Mouse (Mus musculus) limb, embryonic 14.5 days (tissue): Measurements from ENCODE around the gene Arl3. TPM values are rescaled to one million over a fixed set of nuclear protein-coding genes. Genes with fewer than 3 reads are reported as not detected.

Experiments used
- ATAC-seq: fragments of 200-750 bp; cut with Nextera tagmentation; 2 replicates; pipeline ENCODE4 v1.8.0; 2017; ENCODE audit warnings: low read depth, moderate number of reproducible peaks, moderate TSS enrichment; ENCODE audit not compliant: low FRiP score
- DNase-seq: peaks from one replicate; pipeline ENCODE4 v3.0.0-alpha.2; 2015; ENCODE audit warnings: low spot score
- H3K27ac ChIP-seq: fragments of 300-500 bp; sonication (generic); replicated peaks from 2 replicates; pipeline ENCODE4 v1.5.1; 2014; ENCODE audit warnings: low read depth, mild to moderate bottlenecking, low read length, moderate library complexity, mixed read lengths
- H3K27me3 ChIP-seq: fragments of 300-500 bp; sonication (generic); 2 replicates; pipeline ENCODE4 v1.6.1; 2014; ENCODE audit warnings: low read length, mixed read lengths; ENCODE audit not compliant: control insufficient read depth, insufficient read depth
- H3K36me3 ChIP-seq: fragments of 300-500 bp; sonication (generic); 2 replicates; pipeline ENCODE4 v1.6.1; 2014; ENCODE audit warnings: mild to moderate bottlenecking, low read length, moderate library complexity, mixed read lengths; ENCODE audit not compliant: control insufficient read depth, insufficient read depth
- H3K4me1 ChIP-seq: fragments of 300-500 bp; sonication (generic); 2 replicates; pipeline ENCODE4 v1.6.1; 2014; ENCODE audit warnings: antibody characterized with exemption, low read length, mixed read lengths; ENCODE audit not compliant: control insufficient read depth, insufficient read depth
- H3K4me2 ChIP-seq: fragments of 300-500 bp; sonication (generic); replicated peaks from 2 replicates; pipeline ENCODE4 v1.6.1; 2014; ENCODE audit warnings: low read depth, mild to moderate bottlenecking, low read length, moderate library complexity; ENCODE audit not compliant: severe bottlenecking
- H3K4me3 ChIP-seq: fragments of 300-500 bp; sonication (generic); replicated peaks from 2 replicates; pipeline ENCODE4 v1.5.1; 2014; ENCODE audit warnings: low read length
- H3K9ac ChIP-seq: fragments of 300-500 bp; sonication (generic); 2 replicates; pipeline ENCODE4 v1.6.1; 2014; ENCODE audit warnings: mild to moderate bottlenecking, low read depth, low read length, moderate library complexity; ENCODE audit not compliant: severe bottlenecking
- H3K9me3 ChIP-seq: fragments of 300-500 bp; sonication (generic); 2 replicates; pipeline ENCODE4 v1.6.1; 2016; ENCODE audit warnings: low read length; ENCODE audit not compliant: control insufficient read depth
- POLR2A ChIP-seq: fragments of 200-500 bp; IDR thresholded peaks from 2 replicates; pipeline ENCODE4 v1.8.0; 2012; ENCODE audit warnings: inconsistent platforms, mild to moderate bottlenecking, moderate library complexity, borderline replicate concordance; ENCODE audit not compliant: insufficient read depth, insufficient read length; ENCODE audit errors: extremely low read depth
- WGBS: fragments of 180-500 bp; shearing (Covaris S2); extraction: QIAGEN DNeasy Blood & Tissue Kit; methylation state at CpG from one replicate; pipeline ENCODE4 v1.1.7; 2014; 5-methylcytosine and 5-hydroxymethylcytosine counted together
- polyA plus RNA-seq, 2 experiments: library from polyadenylated mRNA; depleted of rRNA in 1 of 2; stranded (reverse) in 1 of 2; unstranded in 1 of 2; fragments of >200 nt; fragmentation: Nextera tagmentation in 1 of 2; extraction: Ambion mirVana in 1 of 2; gene quantifications; 2 replicates each; pipeline versions ENCODE4 v1.2.1 to v1.2.3; 2012 to 2014

Gene Arl3
- polyA plus RNA-seq, 2 experiments = 87.2 to 120 TPM

DNA sequence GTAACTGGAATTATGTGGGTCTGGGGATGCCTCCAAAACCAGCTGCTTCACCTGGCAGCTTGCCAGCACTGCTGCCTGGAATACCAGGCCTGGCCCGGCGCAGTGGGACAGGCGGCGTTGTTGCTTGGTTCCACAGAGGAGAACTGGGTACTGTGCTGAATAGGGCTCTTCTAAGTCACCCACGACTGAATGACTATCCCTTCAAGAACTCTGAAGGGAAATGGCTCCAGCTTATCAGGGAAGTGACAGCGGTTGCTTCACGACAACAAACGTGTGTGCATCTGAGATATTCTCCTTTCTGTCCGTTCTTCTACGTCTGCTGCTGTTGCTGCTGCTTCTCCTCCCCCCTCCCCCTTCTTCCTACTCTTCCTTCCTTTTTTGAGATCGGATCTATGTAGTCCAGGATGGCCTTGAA is 19.4 kb downstream of the Arl3 start:
- H3K36me3 ChIP-seq = peaks cover 55% of the 10 kb centered on the region
- ATAC-seq (no peak), DNase-seq (peak; percentile 42)

DNA sequence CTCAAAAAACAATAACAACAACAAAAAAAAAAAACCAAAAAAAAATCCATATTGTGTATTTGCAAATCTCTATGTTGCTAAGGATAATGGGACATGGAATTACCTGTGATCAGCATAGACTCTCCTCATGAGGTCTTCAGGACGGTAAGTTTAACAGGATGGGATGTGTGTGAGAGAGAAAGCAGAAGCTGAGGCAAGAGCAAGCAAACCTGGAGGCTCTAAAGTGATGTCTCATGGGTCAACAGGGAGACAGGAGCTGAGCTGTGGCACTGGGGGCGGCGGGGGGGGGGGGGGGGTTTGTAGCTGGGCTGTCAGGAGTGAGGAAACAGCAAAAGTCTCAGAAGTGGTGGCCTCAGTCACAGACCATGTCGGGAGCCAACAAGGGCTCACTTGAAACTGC is 20.5 kb downstream of the Arl3 start:
- Histone ChIP-seq H3K4me1 (no peaks in the 10 kb centered on the region), H3K36me3 (peaks cover 55% of the 10 kb centered on the region), H3K27ac (no peak overlapping the region), H3K9me3 (no peaks in the 10 kb centered on the region), H3K27me3 (no peaks in the 10 kb centered on the region), H3K4me3 (no peak overlapping the region), H3K9ac (no peak overlapping the region), H3K4me2 (no peak overlapping the region)
- no peak for TF ChIP-seq POLR2A
- ATAC-seq = no peak
- no peak for DNase-seq
- 91% methylated on average over 3 of the region's 4 CpGs for WGBS

More for the DNA sequence above, 19.4 kb downstream of the Arl3 start:
- no peak overlapping the region for H3K9ac ChIP-seq
- H3K4me1 ChIP-seq = no peaks in the 10 kb centered on the region
- 75% methylated on average over 11 of the region's 11 CpGs for WGBS
- no peaks in the 10 kb centered on the region for H3K27me3 ChIP-seq
- H3K4me2 ChIP-seq = no peak overlapping the region
- no peak overlapping the region for H3K27ac ChIP-seq
- no peak overlapping the region for H3K4me3 ChIP-seq
- TF ChIP-seq POLR2A = no peak
- H3K9me3 ChIP-seq = no peaks in the 10 kb centered on the region

- Histone ChIP-seq H3K4me3 (no peak overlapping the region), H3K4me2 (no peak overlapping the region), H3K27ac (no peak overlapping the region), H3K27me3 (no peaks in the 10 kb centered on the region), H3K36me3 (peaks cover 54% of the 10 kb centered on the region), H3K9ac (no peak overlapping the region), H3K9me3 (no peaks in the 10 kb centered on the region), H3K4me1 (no peaks in the 10 kb centered on the region)
- no peak for TF ChIP-seq POLR2A
- DNase-seq (no peak), ATAC-seq (no peak)
- 94% methylated on average over 4 of the region's 4 CpGs for WGBS
Observed at GRCm38 (mm10) chr19:46550385-46550784, 22.6 kb downstream of the Arl3 start.

DNA sequence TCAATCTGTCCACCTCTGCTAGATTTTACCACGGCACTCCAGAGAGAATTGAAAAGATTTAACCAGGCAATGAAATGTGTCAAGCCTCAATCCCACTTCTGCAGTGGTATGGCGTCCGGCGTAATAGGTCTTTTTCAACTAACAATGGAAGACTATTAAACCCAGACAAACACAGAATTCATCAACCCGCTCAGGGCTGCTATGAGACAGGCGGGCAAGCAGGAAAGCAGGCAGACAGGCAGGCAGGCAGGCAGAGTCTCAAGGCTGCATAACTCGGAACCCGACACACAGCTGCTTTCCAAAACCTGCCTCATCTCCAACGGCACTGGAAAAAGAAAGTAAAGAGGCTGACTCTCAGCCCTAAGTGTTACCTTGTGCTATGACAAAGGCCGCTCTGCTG is 24.9 kb downstream of the Arl3 start:
- peaks cover 53% of the 10 kb centered on the region for H3K36me3 ChIP-seq
- no peak for DNase-seq
- ATAC-seq = no peak
- H3K4me2 ChIP-seq = no peak overlapping the region
- H3K9ac ChIP-seq = no peak overlapping the region
- H3K4me3 ChIP-seq = no peak overlapping the region
- TF ChIP-seq POLR2A = no peak
- WGBS = 81% methylated on average over 10 of the region's 10 CpGs
- no peaks in the 10 kb centered on the region for H3K27me3 ChIP-seq
- no peaks in the 10 kb centered on the region for H3K4me1 ChIP-seq
- H3K9me3 ChIP-seq = no peaks in the 10 kb centered on the region
- H3K27ac ChIP-seq = no peak overlapping the region

DNA sequence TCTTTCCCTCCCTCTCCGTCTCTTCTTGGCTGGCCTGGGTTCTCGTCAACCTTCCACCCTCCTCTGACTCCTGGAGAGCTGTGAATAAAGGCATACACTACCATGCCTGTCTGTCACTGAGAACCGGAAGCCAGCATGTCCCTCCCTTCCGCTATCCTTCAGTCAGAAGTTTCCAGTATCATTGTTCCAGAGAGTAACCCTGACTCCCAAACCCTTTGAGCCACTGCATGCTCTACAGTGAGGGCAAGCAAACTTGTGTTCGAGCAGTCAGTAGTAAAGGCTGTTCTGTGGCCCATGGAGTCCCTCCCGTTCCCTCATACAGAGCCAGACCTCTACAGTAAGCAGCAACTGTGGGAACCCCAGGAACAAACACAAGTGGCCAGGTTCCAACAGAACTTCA is 25.4 kb downstream of the Arl3 start:
- TF ChIP-seq POLR2A = no peak
- Histone ChIP-seq H3K4me1 (no peaks in the 10 kb centered on the region), H3K36me3 (peaks cover 56% of the 10 kb centered on the region), H3K4me3 (no peak overlapping the region), H3K9ac (no peak overlapping the region), H3K27me3 (no peaks in the 10 kb centered on the region), H3K27ac (no peak overlapping the region), H3K4me2 (no peak overlapping the region), H3K9me3 (no peaks in the 10 kb centered on the region)
- DNase-seq (no peak), ATAC-seq (no peak)
- WGBS = 86% methylated on average over 6 of the region's 6 CpGs

GRCm38 (mm10) chr19:46542750-46543149 is 30.2 kb downstream of the Arl3 start:
- no peaks in the 10 kb centered on the region for H3K9me3 ChIP-seq
- H3K9ac ChIP-seq = no peak overlapping the region
- TF ChIP-seq POLR2A = no peak
- H3K36me3 ChIP-seq = peaks cover 47% of the 10 kb centered on the region
- no peak overlapping the region for H3K4me2 ChIP-seq
- ATAC-seq = no peak
- no peak for DNase-seq
- no peaks in the 10 kb centered on the region for H3K4me1 ChIP-seq
- WGBS = 88% methylated on average over 8 of the region's 8 CpGs
- H3K4me3 ChIP-seq = no peak overlapping the region
- no peak overlapping the region for H3K27ac ChIP-seq
- H3K27me3 ChIP-seq = no peaks in the 10 kb centered on the region
